Mouse (Mus musculus) heart, postnatal 10 days (tissue): ENCODE results near the gene Rnf115. TPM values are rescaled to one million over a fixed set of nuclear protein-coding genes. Genes with fewer than 3 reads are reported as not detected.

Experiments used
- DNase-seq, 2 experiments: peaks; one replicate each; pipeline ENCODE4 v3.0.0; 2021
- intact Hi-C: fragments of 180-260 bp; cut with DNase I; formaldehyde crosslinking; loops from one replicate; pipeline ENCODE4 v1.15.1; 2025
- total RNA-seq, 2 experiments: library from RNA; stranded (reverse); gene quantifications; 2 replicates each; pipeline ENCODE4 v1.2.3; 2021

Rnf115 gene
- total RNA-seq, 2 experiments from 2014 or later = 25.5 to 27.0 TPM

- DNase-seq = no peak
- intact Hi-C loops = no loop called here
These were observed 100.9 kb downstream of the Rnf115 start for GRCm38 (mm10) chr3:96828308-96828864.

GRCm38 (mm10) chr3:96828984-96829383 lies 101.5 kb downstream of the Rnf115 start, which contains the start of the genes Pdzk1 and Cd160:
Pdzk1 (plus strand) TSS chr3:96829284.
Cd160 (minus strand) TSS chr3:96829351.
- no peak for DNase-seq
- intact Hi-C loops = no loop called here

- intact Hi-C loops = no loop called here
- DNase-seq = no peak
These were observed 102.4 kb downstream of the Rnf115 start for GRCm38 (mm10) chr3:96829856-96830255.

GRCm38 (mm10) chr3:96832930-96833329 lies 105.5 kb downstream of the Rnf115 start:
- intact Hi-C loops = no loop called here
- no peak for DNase-seq

- no peak for DNase-seq
- intact Hi-C loops = no loop called here
These were observed 107.3 kb downstream of the Rnf115 start for GRCm38 (mm10) chr3:96834587-96835348.

- intact Hi-C loops = no loop called here
These were observed 109.0 kb downstream of the Rnf115 start for GRCm38 (mm10) chr3:96836414-96836813.

GRCm38 (mm10) chr3:96838996-96839645 lies 111.7 kb downstream of the Rnf115 start:
- no peak for DNase-seq
- intact Hi-C loops = no loop called here

More at GRCm38 (mm10) chr3:96836414-96836813, 109.0 kb downstream of the Rnf115 start:
- DNase-seq = no peak

Other genes with a start within 250 kb of the Rnf115 start
- gene Hfe2, start 202.5 kb upstream of the Rnf115 start, total RNA-seq = 100 to 1,000 TPM; 149 to 172 TPM
- gene Txnip, start 169.7 kb upstream of the Rnf115 start, total RNA-seq = 1,000 to 10,000 TPM in 1 of 2 experiments, 100 to 1,000 TPM in 1; 618 to 1,152 TPM
- 1 to 10 TPM; 4.9 to 5.3 TPM for gene Gm16253, start 150.7 kb upstream of the Rnf115 start, total RNA-seq
- gene Polr3gl, start 133.5 kb upstream of the Rnf115 start, total RNA-seq = 10 to 100 TPM; 24.3 to 30.9 TPM
- 1 to 10 TPM; 2.0 to 5.5 TPM for gene Ankrd34a, start 131.0 kb upstream of the Rnf115 start, total RNA-seq
- 10 to 100 TPM; 40.1 to 54.6 TPM for gene Lix1l, start 126.5 kb upstream of the Rnf115 start, total RNA-seq
- 10 to 100 TPM; 47.9 to 55.9 TPM for gene Rbm8a, start 97.7 kb upstream of the Rnf115 start, total RNA-seq
- 10 to 100 TPM; 30.3 to 35.3 TPM for gene Pex11b, start 92.3 kb upstream of the Rnf115 start, total RNA-seq
- gene Gm42957, start 92.2 kb upstream of the Rnf115 start, total RNA-seq = under 1 TPM in 1 of 2 experiments, not detected in 1; 0.20 TPM
- 1 to 10 TPM in 1 of 2 experiments, under 1 TPM in 1; 0.60 to 1.5 TPM for gene Itga10, start 82.1 kb upstream of the Rnf115 start, total RNA-seq
- gene Ankrd35, start 57.5 kb upstream of the Rnf115 start, total RNA-seq = under 1 TPM; 0.55 to 0.60 TPM
- gene Pias3, start 31.3 kb upstream of the Rnf115 start, total RNA-seq = 10 to 100 TPM; 23.7 to 24.6 TPM
- 1 to 10 TPM; 2.5 to 3.3 TPM for gene Nudt17, start 19.1 kb upstream of the Rnf115 start, total RNA-seq
- 10 to 100 TPM; 22.2 to 26.1 TPM for gene Polr3c, start within 50 bp of the Rnf115 start, total RNA-seq
- gene Pdzk1, start 101.6 kb downstream of the Rnf115 start, total RNA-seq = under 1 TPM; 0.17 to 0.31 TPM
- gene Cd160, start 101.7 kb downstream of the Rnf115 start, total RNA-seq = not detected
- 10 to 100 TPM; 22.9 to 24.2 TPM for gene Gja5, start 177.0 kb downstream of the Rnf115 start, total RNA-seq
- 10 to 100 TPM; 20.5 to 23.8 TPM for gene Gpr89, start 177.7 kb downstream of the Rnf115 start, total RNA-seq
- not detected for gene Gja8, start 198.4 kb downstream of the Rnf115 start, total RNA-seq